Mouse (Mus musculus) embryonic facial prominence, embryonic 13.5 days (tissue): Measurements from ENCODE around the gene Anks1b. TPM values are rescaled to one million over a fixed set of nuclear protein-coding genes. Genes with fewer than 3 reads are reported as not detected.

ENCODE experiments used
- ATAC-seq: fragments of 200-750 bp; cut with Nextera tagmentation; 2 replicates; pipeline ENCODE4 v1.8.0; 2017; ENCODE audit warnings: low read depth; ENCODE audit not compliant: insufficient number of reproducible peaks, insufficient read depth, low FRiP score, low TSS enrichment
- H3K27ac ChIP-seq: fragments of 300-500 bp; sonication (generic); 2 replicates; pipeline ENCODE4 v1.5.1; 2015; ENCODE audit warnings: moderate library complexity, mild to moderate bottlenecking, inconsistent platforms
- H3K27me3 ChIP-seq: fragments of 300-500 bp; sonication (generic); 2 replicates; pipeline ENCODE4 v1.6.1; 2015; ENCODE audit warnings: mild to moderate bottlenecking, inconsistent platforms
- H3K36me3 ChIP-seq: fragments of 300-500 bp; sonication (generic); 2 replicates; pipeline ENCODE4 v1.6.1; 2015; ENCODE audit warnings: mild to moderate bottlenecking, inconsistent platforms
- H3K4me1 ChIP-seq: fragments of 300-500 bp; sonication (generic); 2 replicates; pipeline ENCODE4 v1.6.1; 2015; ENCODE audit warnings: inconsistent platforms
- H3K4me2 ChIP-seq: fragments of 300-500 bp; sonication (generic); 2 replicates; pipeline ENCODE4 v1.6.1; 2015; ENCODE audit warnings: moderate library complexity, mild to moderate bottlenecking, inconsistent platforms
- H3K4me3 ChIP-seq: fragments of 300-500 bp; sonication (generic); 2 replicates; pipeline ENCODE4 v1.5.1; 2015; ENCODE audit warnings: mild to moderate bottlenecking, inconsistent platforms
- H3K9ac ChIP-seq: fragments of 300-500 bp; sonication (generic); 2 replicates; pipeline ENCODE4 v1.6.1; 2015; ENCODE audit warnings: mild to moderate bottlenecking, inconsistent platforms
- H3K9me3 ChIP-seq: fragments of 300-500 bp; sonication (generic); 2 replicates; pipeline ENCODE4 v1.6.1; 2016; ENCODE audit warnings: inconsistent platforms
- WGBS: fragments of 180-500 bp; shearing (Covaris S2); methylation state at CpG from one replicate; pipeline ENCODE4 v1.1.7; 2015; ENCODE audit warnings: mixed read lengths; 5-methylcytosine and 5-hydroxymethylcytosine counted together
- polyA plus RNA-seq: library from polyadenylated mRNA; unstranded; fragments of >200 nt; fragmentation: Nextera tagmentation; extraction: Ambion mirVana; gene quantifications from 2 replicates; pipeline ENCODE4 v1.2.1, GENCODE M21; 2015

The Anks1b gene
- polyA plus RNA-seq, 1 experiment from 2014 or later = 1.5 TPM

- Histone ChIP-seq H3K4me3 (peak overlapping the region; percentile 65), H3K9ac (peak overlapping the region; percentile 69), H3K4me2 (peak overlapping the region; percentile 96), H3K9me3 (no peaks in the 10 kb centered on the region), H3K36me3 (no peaks in the 10 kb centered on the region), H3K4me1 (peaks cover 10% of the 10 kb centered on the region), H3K27me3 (peaks cover 43% of the 10 kb centered on the region), H3K27ac (no peak overlapping the region)
- under 1% methylated on average over 42 of the region's 56 CpGs for WGBS
- peak; percentile 69 for ATAC-seq
Measured at GRCm38 (mm10) chr10:89872501-89873145, 686 bp upstream of the Anks1b start.

GRCm38 (mm10) chr10:89874036-89874435, 727 bp downstream of the Anks1b start:
- peak overlapping the region; percentile 96 for H3K4me2 ChIP-seq
- 6% methylated on average over 8 of the region's 8 CpGs for whole genome bisulfite sequencing
- no peak for ATAC-seq
- H3K4me1 ChIP-seq = peaks cover 10% of the 10 kb centered on the region
- H3K27ac ChIP-seq = no peak overlapping the region
- H3K27me3 ChIP-seq = peaks cover 43% of the 10 kb centered on the region
- peak overlapping the region; percentile 65 for H3K4me3 ChIP-seq
- no peaks in the 10 kb centered on the region for H3K9me3 ChIP-seq
- H3K9ac ChIP-seq = no peak overlapping the region
- H3K36me3 ChIP-seq = no peaks in the 10 kb centered on the region

- Histone ChIP-seq H3K27me3 (no peaks in the 10 kb centered on the region), H3K9me3 (no peaks in the 10 kb centered on the region), H3K27ac (no peak overlapping the region), H3K9ac (no peak overlapping the region), H3K4me1 (no peaks in the 10 kb centered on the region), H3K4me2 (no peak overlapping the region), H3K36me3 (no peaks in the 10 kb centered on the region), H3K4me3 (no peak overlapping the region)
- 84% methylated on average over 8 of the region's 8 CpGs for WGBS
- ATAC-seq = no peak
Measured at GRCm38 (mm10) chr10:89883561-89883960, 10.3 kb downstream of the Anks1b start.

- Histone ChIP-seq H3K4me3 (no peak overlapping the region), H3K4me1 (no peaks in the 10 kb centered on the region), H3K9me3 (no peaks in the 10 kb centered on the region), H3K27me3 (no peaks in the 10 kb centered on the region), H3K4me2 (no peak overlapping the region), H3K9ac (no peak overlapping the region), H3K27ac (no peak overlapping the region), H3K36me3 (no peaks in the 10 kb centered on the region)
- ATAC-seq = no peak
- 76% methylated on average over 7 of the region's 7 CpGs for WGBS
Measured at GRCm38 (mm10) chr10:89902720-89903337, 29.5 kb downstream of the Anks1b start.

DNA sequence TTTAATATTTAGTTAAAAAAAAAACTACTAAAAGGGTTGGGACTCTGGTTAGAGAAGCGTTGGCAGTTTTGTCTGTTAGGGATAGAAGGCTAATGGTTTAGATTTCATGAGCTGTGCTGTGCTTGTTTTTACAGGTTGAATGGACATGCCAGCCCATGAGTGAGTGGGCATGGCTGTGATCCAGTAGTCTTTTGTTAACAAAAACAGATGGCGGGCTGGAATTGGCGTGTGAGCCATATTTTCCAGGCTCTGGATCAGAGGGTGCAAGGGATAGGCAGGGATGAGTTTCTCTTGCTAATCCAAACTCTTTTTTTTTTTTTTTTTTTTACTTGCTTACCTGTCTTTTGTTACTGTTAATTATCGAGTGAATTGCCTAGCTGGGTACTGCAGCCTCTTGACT, 38.6 kb downstream of the Anks1b start:
- WGBS = 79% methylated on average over 4 of the region's 4 CpGs
- Histone ChIP-seq H3K27me3 (no peaks in the 10 kb centered on the region), H3K36me3 (no peaks in the 10 kb centered on the region), H3K4me3 (no peak overlapping the region), H3K4me2 (no peak overlapping the region), H3K9ac (no peak overlapping the region), H3K27ac (no peak overlapping the region), H3K4me1 (no peaks in the 10 kb centered on the region), H3K9me3 (no peaks in the 10 kb centered on the region)
- no peak for ATAC-seq

DNA sequence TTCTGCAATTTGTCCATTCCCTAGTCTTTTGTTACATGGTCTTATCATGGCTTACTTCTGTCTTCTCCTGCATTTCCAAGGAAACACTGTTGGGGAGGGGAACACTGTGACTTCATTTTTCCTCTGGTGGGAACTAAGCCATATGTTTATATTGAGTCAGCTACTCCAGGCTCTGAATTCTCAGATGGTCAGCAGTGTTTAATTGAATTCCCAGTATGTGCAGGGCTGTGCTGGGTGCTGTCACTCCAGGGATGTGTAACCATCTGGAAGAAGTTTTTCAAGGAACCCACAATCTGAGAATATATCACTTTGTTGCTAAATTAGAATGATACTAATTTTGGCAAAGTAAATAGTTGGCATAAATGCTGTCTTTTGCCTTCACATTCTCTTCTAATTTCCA, 39.9 kb downstream of the Anks1b start:
- ATAC-seq = no peak
- H3K27me3 ChIP-seq = no peaks in the 10 kb centered on the region
- H3K36me3 ChIP-seq = no peaks in the 10 kb centered on the region
- no peaks in the 10 kb centered on the region for H3K9me3 ChIP-seq
- H3K4me3 ChIP-seq = no peak overlapping the region
- H3K4me2 ChIP-seq = no peak overlapping the region
- H3K9ac ChIP-seq = no peak overlapping the region
- H3K27ac ChIP-seq = no peak overlapping the region
- H3K4me1 ChIP-seq = no peaks in the 10 kb centered on the region

GRCm38 (mm10) chr10:89917141-89917540, 43.8 kb downstream of the Anks1b start:
- Histone ChIP-seq H3K36me3 (no peaks in the 10 kb centered on the region), H3K4me3 (no peak overlapping the region), H3K27me3 (no peaks in the 10 kb centered on the region), H3K4me2 (no peak overlapping the region), H3K27ac (no peak overlapping the region), H3K9me3 (no peaks in the 10 kb centered on the region), H3K9ac (no peak overlapping the region), H3K4me1 (no peaks in the 10 kb centered on the region)
- WGBS = 84% methylated on average over 1 of the region's 1 CpGs
- no peak for ATAC-seq

DNA sequence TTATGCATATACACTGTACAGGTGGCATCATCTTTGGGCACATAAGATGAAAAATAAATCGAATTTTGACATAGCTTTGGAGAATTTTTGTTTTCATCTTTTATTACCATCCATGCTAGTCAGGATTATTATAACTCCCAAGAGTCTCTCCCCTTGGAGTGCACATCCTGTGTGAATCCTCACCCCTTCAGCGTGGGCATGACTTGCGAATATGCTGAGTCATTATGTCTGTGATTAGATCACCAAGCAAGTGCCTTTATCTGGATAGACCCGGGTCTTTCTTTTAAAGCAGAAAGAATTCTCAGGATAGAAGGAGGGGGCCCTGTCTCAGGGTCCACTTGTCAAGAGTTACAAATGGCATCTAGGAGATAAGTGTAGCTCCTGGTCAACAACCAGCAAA, 48.7 kb downstream of the Anks1b start:
- Histone ChIP-seq H3K4me2 (no peak overlapping the region), H3K36me3 (no peaks in the 10 kb centered on the region), H3K27me3 (no peaks in the 10 kb centered on the region), H3K27ac (no peak overlapping the region), H3K4me1 (no peaks in the 10 kb centered on the region), H3K9me3 (0 out of 2 replicates have a peak, but pooled peaks cover 10% of the 10 kb centered on the region), H3K9ac (no peak overlapping the region), H3K4me3 (no peak overlapping the region)
- no peak for ATAC-seq
- whole genome bisulfite sequencing = 84% methylated on average over 4 of the region's 4 CpGs

DNA sequence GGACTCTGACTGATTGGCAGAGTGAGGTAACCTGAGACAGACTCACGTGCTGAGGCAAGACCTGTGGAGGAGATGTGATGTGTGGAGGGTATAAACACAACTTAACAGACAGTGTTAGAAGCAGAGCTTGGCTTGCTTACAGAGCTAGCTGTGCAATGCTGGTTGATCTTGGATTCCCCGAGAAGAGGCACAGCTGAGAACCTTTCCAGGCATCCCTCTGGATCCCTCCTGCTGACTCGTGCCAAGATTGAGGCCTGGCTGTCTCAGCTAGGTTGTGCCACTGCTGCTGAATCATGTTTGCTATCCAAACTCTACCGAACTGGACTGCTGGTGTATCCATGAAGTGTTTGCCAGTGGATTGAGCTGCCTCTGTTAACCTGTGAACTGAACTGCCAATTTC, 68.9 kb downstream of the Anks1b start:
- ATAC-seq = no peak
- WGBS = 72% methylated on average over 4 of the region's 4 CpGs

GRCm38 (mm10) chr10:89946636-89947349, 73.5 kb downstream of the Anks1b start:
- WGBS = 85% methylated on average over 1 of the region's 1 CpGs
- Histone ChIP-seq H3K9ac (no peak overlapping the region), H3K4me3 (no peak overlapping the region), H3K9me3 (no peaks in the 10 kb centered on the region; the same call in 1 of the 2 replicates), H3K27ac (no peak overlapping the region), H3K4me1 (no peaks in the 10 kb centered on the region), H3K4me2 (no peak overlapping the region), H3K36me3 (no peaks in the 10 kb centered on the region), H3K27me3 (no peaks in the 10 kb centered on the region)
- ATAC-seq = no peak

More for the DNA sequence above, 68.9 kb downstream of the Anks1b start:
- Histone ChIP-seq H3K4me2 (no peak overlapping the region), H3K9me3 (no peaks in the 10 kb centered on the region), H3K4me3 (no peak overlapping the region), H3K9ac (no peak overlapping the region), H3K4me1 (no peaks in the 10 kb centered on the region), H3K27ac (no peak overlapping the region), H3K36me3 (no peaks in the 10 kb centered on the region), H3K27me3 (no peaks in the 10 kb centered on the region)

DNA sequence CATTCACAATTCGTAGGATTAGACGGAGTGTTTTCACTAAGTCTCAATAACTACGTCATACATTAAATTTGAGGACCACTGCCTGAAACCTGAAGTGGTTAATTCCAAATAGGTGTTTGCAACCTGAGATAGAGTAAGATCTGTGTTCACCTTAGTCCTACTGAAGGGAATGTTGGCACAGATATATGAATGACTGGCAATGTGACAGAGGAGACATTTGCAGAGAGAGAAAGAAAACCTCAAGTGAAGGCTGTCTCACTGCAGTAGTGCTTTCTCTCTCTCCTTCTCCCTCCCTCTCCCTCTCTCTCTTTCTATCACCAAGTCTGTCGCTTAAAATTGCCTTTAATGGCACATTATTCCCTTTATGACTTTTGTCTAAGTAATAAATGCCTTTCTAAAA, 101.1 kb downstream of the Anks1b start:
- Histone ChIP-seq H3K4me3 (no peak overlapping the region), H3K4me1 (no peaks in the 10 kb centered on the region), H3K27me3 (no peaks in the 10 kb centered on the region), H3K36me3 (no peaks in the 10 kb centered on the region), H3K4me2 (no peak overlapping the region), H3K9me3 (no peaks in the 10 kb centered on the region), H3K9ac (no peak overlapping the region), H3K27ac (no peak overlapping the region)
- no peak for ATAC-seq
- 82% methylated on average over 4 of the region's 4 CpGs for WGBS

GRCm38 (mm10) chr10:89975431-89975841, 102.1 kb downstream of the Anks1b start:
- WGBS = 64% methylated on average over 3 of the region's 3 CpGs
- H3K9ac ChIP-seq = no peak overlapping the region
- H3K4me2 ChIP-seq = no peak overlapping the region
- no peak overlapping the region for H3K27ac ChIP-seq
- no peaks in the 10 kb centered on the region for H3K9me3 ChIP-seq
- no peak for ATAC-seq
- no peaks in the 10 kb centered on the region for H3K27me3 ChIP-seq
- H3K36me3 ChIP-seq = no peaks in the 10 kb centered on the region
- no peak overlapping the region for H3K4me3 ChIP-seq
- H3K4me1 ChIP-seq = no peaks in the 10 kb centered on the region
